Mouse (Mus musculus): ENCODE results near the gene Rab37. TPM values are rescaled to one million over a fixed set of nuclear protein-coding genes. Genes with fewer than 3 reads are reported as not detected.

Gene Rab37
- polyA plus RNA-seq, 1 experiment, result 44.4 TPM

GRCm38 (mm10) chr11:115194693-115195092, 103.5 kb downstream of the Rab37 start:
- Histone ChIP-seq H3K4me1 (ENCODE audit: control insufficient read depth, insufficient read depth, low read length) (no peaks in the 10 kb centered on the region), H3K27me3 (ENCODE audit: control insufficient read depth, insufficient read depth, low read length) (no peaks in the 10 kb centered on the region), H3K4me3 (replicated peaks; ENCODE audit: insufficient read depth, low read depth, low read length) (no peak overlapping the region), H3K27ac (ENCODE audit: insufficient read depth, low read length) (no peak overlapping the region)
- 86% methylated on average over 6 of the region's 6 CpGs for WGBS
- DNase-seq, result no peak
- no peak for TF ChIP-seq CTCF (IDR thresholded peaks at IDR 0.05; ENCODE audit: borderline replicate concordance, insufficient read depth, low read depth, low read length)
- no peak for TF ChIP-seq POLR2A (IDR thresholded peaks at IDR 0.05; ENCODE audit: borderline replicate concordance, insufficient read depth, low read length)

DNA sequence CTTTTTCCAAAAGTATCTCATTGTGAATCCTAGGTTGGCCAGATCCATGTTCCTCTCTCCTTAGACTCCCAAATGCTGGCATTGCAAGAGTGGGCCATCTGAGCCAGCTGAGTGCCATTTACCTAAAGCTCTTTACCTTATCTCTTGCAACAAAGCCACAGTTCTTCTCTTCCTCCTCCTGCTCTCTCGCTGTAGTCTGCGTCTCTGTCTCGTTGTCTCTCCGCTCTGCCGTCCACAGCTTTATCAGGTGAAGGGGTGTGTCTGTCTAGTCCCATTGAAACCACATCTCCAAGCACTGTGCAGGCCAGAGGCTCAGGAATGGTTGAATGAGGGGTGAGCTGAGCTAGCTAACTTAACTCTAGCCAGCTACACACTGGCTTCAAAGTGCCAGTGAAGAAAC, 104.7 kb downstream of the Rab37 start:
- 94% methylated on average over 5 of the region's 5 CpGs for WGBS
- TF ChIP-seq CTCF (IDR thresholded peaks at IDR 0.05; ENCODE audit: borderline replicate concordance, insufficient read depth, low read depth, low read length), result no peak
- TF ChIP-seq POLR2A (IDR thresholded peaks at IDR 0.05; ENCODE audit: borderline replicate concordance, insufficient read depth, low read length), result no peak
- Histone ChIP-seq H3K27ac (ENCODE audit: insufficient read depth, low read length) (no peak overlapping the region), H3K4me3 (replicated peaks; ENCODE audit: insufficient read depth, low read depth, low read length) (no peak overlapping the region), H3K4me1 (ENCODE audit: control insufficient read depth, insufficient read depth, low read length) (no peaks in the 10 kb centered on the region), H3K27me3 (ENCODE audit: control insufficient read depth, insufficient read depth, low read length) (no peaks in the 10 kb centered on the region)
- DNase-seq, result no peak

DNA sequence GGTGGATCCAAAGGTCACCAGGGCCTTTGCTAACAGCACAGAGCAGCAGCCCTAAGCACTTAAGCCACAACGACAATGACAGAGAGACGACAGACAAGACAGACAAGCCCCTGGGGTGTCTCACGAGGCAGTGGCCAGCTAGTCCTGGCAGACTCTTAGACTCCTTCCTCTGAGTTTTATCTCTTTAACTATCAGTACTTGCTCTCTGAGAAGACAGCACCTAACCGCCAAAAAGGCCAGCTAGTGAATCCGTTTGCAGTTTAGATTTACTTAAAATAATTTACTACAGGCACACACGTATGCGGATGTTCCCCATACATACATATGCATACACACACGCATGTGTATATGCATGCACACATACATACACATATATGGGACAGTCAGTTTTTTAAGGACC, 106.3 kb downstream of the Rab37 start:
- H3K4me3 ChIP-seq (replicated peaks; ENCODE audit: insufficient read depth, low read depth, low read length), result no peak overlapping the region
- TF ChIP-seq CTCF (IDR thresholded peaks at IDR 0.05; ENCODE audit: borderline replicate concordance, insufficient read depth, low read depth, low read length), result no peak
- no peak for TF ChIP-seq POLR2A (IDR thresholded peaks at IDR 0.05; ENCODE audit: borderline replicate concordance, insufficient read depth, low read length)
- H3K4me1 ChIP-seq (ENCODE audit: control insufficient read depth, insufficient read depth, low read length), result peaks cover 12% of the 10 kb centered on the region
- no peak overlapping the region for H3K27ac ChIP-seq (ENCODE audit: insufficient read depth, low read length)
- DNase-seq, result no peak
- H3K27me3 ChIP-seq (ENCODE audit: control insufficient read depth, insufficient read depth, low read length), result no peaks in the 10 kb centered on the region
- 75% methylated on average over 8 of the region's 8 CpGs for WGBS

GRCm38 (mm10) chr11:115198932-115199384, 107.7 kb downstream of the Rab37 start:
- TF ChIP-seq CTCF (IDR thresholded peaks at IDR 0.05; ENCODE audit: borderline replicate concordance, insufficient read depth, low read depth, low read length) (no peak), POLR2A (IDR thresholded peaks at IDR 0.05; ENCODE audit: borderline replicate concordance, insufficient read depth, low read length) (no peak)
- no peak for DNase-seq
- 79% methylated on average over 12 of the region's 12 CpGs for WGBS
- Histone ChIP-seq H3K27me3 (ENCODE audit: control insufficient read depth, insufficient read depth, low read length) (no peaks in the 10 kb centered on the region), H3K4me1 (ENCODE audit: control insufficient read depth, insufficient read depth, low read length) (peaks cover 26% of the 10 kb centered on the region), H3K4me3 (replicated peaks; ENCODE audit: insufficient read depth, low read depth, low read length) (no peak overlapping the region), H3K27ac (ENCODE audit: insufficient read depth, low read length) (no peak overlapping the region)

- Histone ChIP-seq H3K27me3 (ENCODE audit: control insufficient read depth, insufficient read depth, low read length) (no peaks in the 10 kb centered on the region), H3K27ac (ENCODE audit: insufficient read depth, low read length) (no peak overlapping the region), H3K4me1 (ENCODE audit: control insufficient read depth, insufficient read depth, low read length) (peaks cover 42% of the 10 kb centered on the region), H3K4me3 (replicated peaks; ENCODE audit: insufficient read depth, low read depth, low read length) (no peak overlapping the region)
- no peak for DNase-seq
- TF ChIP-seq CTCF (IDR thresholded peaks at IDR 0.05; ENCODE audit: borderline replicate concordance, insufficient read depth, low read depth, low read length) (no peak), POLR2A (IDR thresholded peaks at IDR 0.05; ENCODE audit: borderline replicate concordance, insufficient read depth, low read length) (no peak)
- 95% methylated on average over 4 of the region's 4 CpGs for WGBS
Measured at GRCm38 (mm10) chr11:115200520-115200919, 109.3 kb downstream of the Rab37 start.

DNA sequence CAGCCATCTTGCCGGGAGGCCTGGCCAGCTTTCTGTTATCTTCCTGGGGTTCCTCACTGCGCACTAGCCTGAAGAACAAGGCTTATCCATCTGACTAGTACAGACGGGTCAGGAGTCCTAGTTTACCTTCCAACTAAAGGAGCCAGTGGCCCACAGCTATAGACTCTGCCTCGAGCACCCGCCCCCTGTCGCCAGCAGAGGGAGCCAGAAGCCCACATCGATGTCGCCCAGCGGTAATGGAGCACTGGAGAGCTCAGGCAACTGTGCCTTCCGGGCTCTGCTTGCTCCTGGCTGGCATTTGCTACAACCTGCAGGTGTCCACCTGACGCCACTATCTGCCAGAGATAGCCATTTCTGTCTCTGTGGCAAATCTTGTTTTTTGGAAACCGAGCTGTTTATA, 111.1 kb downstream of the Rab37 start:
- no peak for TF ChIP-seq POLR2A (IDR thresholded peaks at IDR 0.05; ENCODE audit: borderline replicate concordance, insufficient read depth, low read length)
- peak; percentile 99 for TF ChIP-seq CTCF (IDR thresholded peaks at IDR 0.05; ENCODE audit: borderline replicate concordance, insufficient read depth, low read depth, low read length)
- peaks cover 57% of the 10 kb centered on the region for H3K4me1 ChIP-seq (ENCODE audit: control insufficient read depth, insufficient read depth, low read length)
- H3K27me3 ChIP-seq (ENCODE audit: control insufficient read depth, insufficient read depth, low read length), result no peaks in the 10 kb centered on the region
- peak overlapping the region; percentile 93 for H3K27ac ChIP-seq (ENCODE audit: insufficient read depth, low read length)
- H3K4me3 ChIP-seq (replicated peaks; ENCODE audit: insufficient read depth, low read depth, low read length), result no peak overlapping the region
- WGBS, result 3% methylated on average over 12 of the region's 12 CpGs
- peak; percentile 97 for DNase-seq

DNA sequence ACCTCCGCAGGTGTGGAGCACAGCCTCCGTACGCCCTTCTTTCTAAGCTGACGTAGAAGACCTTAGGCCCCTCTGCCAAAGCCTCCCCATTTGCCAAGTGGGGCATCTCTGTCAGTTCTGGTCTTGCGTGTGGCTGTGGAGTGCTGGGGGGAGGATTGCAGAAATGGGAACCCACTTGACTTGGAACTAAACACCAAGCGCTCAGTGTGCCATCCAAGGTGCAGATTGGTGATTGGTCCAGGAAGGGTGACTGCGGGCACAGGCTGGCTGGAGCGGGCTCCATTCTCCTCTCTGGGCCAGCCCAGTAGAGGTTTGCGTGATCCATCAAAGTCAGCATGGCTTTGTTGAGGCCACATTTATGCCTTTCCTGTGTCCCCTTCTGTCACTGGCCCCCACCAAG, 111.5 kb downstream of the Rab37 start:
- Histone ChIP-seq H3K27me3 (ENCODE audit: control insufficient read depth, insufficient read depth, low read length) (no peaks in the 10 kb centered on the region), H3K4me3 (replicated peaks; ENCODE audit: insufficient read depth, low read depth, low read length) (no peak overlapping the region), H3K4me1 (ENCODE audit: control insufficient read depth, insufficient read depth, low read length) (peaks cover 62% of the 10 kb centered on the region), H3K27ac (ENCODE audit: insufficient read depth, low read length) (peak overlapping the region; percentile 93)
- WGBS, result 10% methylated on average over 9 of the region's 9 CpGs
- TF ChIP-seq CTCF (IDR thresholded peaks at IDR 0.05; ENCODE audit: borderline replicate concordance, insufficient read depth, low read depth, low read length) (no peak), POLR2A (IDR thresholded peaks at IDR 0.05; ENCODE audit: borderline replicate concordance, insufficient read depth, low read length) (peak; percentile 30; the same call in 1 of the 2 replicates)
- DNase-seq, result peak in 1 of 2 experiments; percentile 91

DNA sequence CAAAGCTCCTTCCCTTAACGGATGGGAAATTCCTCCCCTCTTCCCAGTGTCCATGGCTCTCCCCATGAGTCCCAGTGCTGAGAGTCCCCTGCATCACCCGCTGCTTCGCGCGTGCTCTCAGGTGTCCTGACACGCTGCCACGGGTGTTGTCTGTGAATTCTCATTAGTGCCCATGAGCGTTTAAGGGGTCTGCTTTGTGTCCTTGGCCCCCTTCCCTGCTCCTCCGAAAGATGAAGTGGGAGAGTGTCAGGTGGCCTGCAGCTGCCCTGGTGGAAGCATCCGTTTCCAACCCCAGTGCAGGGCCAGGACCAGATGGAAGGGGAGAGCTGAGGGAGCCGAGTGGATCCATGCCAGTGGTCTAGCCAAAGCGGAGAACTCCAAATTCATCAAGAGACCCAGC, 116.9 kb downstream of the Rab37 start:
- WGBS, result 20% methylated on average over 12 of the region's 12 CpGs
- Histone ChIP-seq H3K27ac (ENCODE audit: insufficient read depth, low read length) (peak overlapping the region; percentile 82), H3K4me3 (replicated peaks; ENCODE audit: insufficient read depth, low read depth, low read length) (no peak overlapping the region), H3K4me1 (ENCODE audit: control insufficient read depth, insufficient read depth, low read length) (peaks cover 95% of the 10 kb centered on the region), H3K27me3 (ENCODE audit: control insufficient read depth, insufficient read depth, low read length) (no peaks in the 10 kb centered on the region)
- TF ChIP-seq POLR2A (IDR thresholded peaks at IDR 0.05; ENCODE audit: borderline replicate concordance, insufficient read depth, low read length) (no peak), CTCF (IDR thresholded peaks at IDR 0.05; ENCODE audit: borderline replicate concordance, insufficient read depth, low read depth, low read length) (no peak)
- peak; percentile 71 to 73 for DNase-seq
